Comparison of ENCODE assay signal across 12 mouse cellular contexts in genomic region chr19:25036784-25037183, GRCm38 (mm10). TPM values are rescaled to one million over a fixed set of nuclear protein-coding genes. Genes with fewer than 3 reads are reported as not detected.
DNase-seq lines count a peak whose midpoint lies in the region; ATAC-seq and TF ChIP-seq lines count a peak whose summit lies in the region.
"Had no signal": no experiment of that assay in that cellular context is flagged by ENCODE, and none has a peak within 500 bp of the region (broad histone marks: within the 10 kb centered on the region; RNA-seq: fewer than 3 reads in every experiment).

No protein-coding gene starts in this region.

- no peak for ATAC-seq in kidney, embryonic 15.5 days (replicated peaks; ENCODE audit: low FRiP score)
- ATAC-seq in lung, postnatal 0 days = peak; percentile 83
- ATAC-seq in stomach, postnatal 0 days (ENCODE audit: low FRiP score, low TSS enrichment) = peak; percentile 80
- ATAC-seq: activated CD4-positive, CD25-positive, alpha-beta regulatory T cell, adult 4 months; forebrain, postnatal 0 days had no signal

- H3K9me3 ChIP-seq in kidney, embryonic 15.5 days (replicated peaks) = no peaks in the 10 kb centered on the region
- no peaks in the 10 kb centered on the region for H3K9me3 ChIP-seq in lung, postnatal 0 days (ENCODE audit: low read length)
- H3K9me3 ChIP-seq in stomach, postnatal 0 days (ENCODE audit: control insufficient read depth, low read length) = no peaks in the 10 kb centered on the region
- H3K9me3 ChIP-seq: midbrain, embryonic 10.5 days had no signal

- no peak overlapping the region for H3K4me2 ChIP-seq in kidney, embryonic 15.5 days
- no peak overlapping the region for H3K4me2 ChIP-seq in lung, postnatal 0 days (replicated peaks; ENCODE audit: low read depth, low read length)
- H3K4me2 ChIP-seq in stomach, postnatal 0 days (replicated peaks; ENCODE audit: low read depth) = no peak overlapping the region

- H3K36me3 ChIP-seq in kidney, embryonic 15.5 days = no peaks in the 10 kb centered on the region
- no peaks in the 10 kb centered on the region for H3K36me3 ChIP-seq in lung, postnatal 0 days (ENCODE audit: insufficient read depth, low read length)
- no peaks in the 10 kb centered on the region for H3K36me3 ChIP-seq in stomach, postnatal 0 days (ENCODE audit: control insufficient read depth, insufficient read depth, low read length)
- H3K36me3 ChIP-seq: midbrain, embryonic 10.5 days had no signal

- DNase-seq in ovary, postnatal 36 days (ENCODE audit: low spot score) = peak; percentile 28
- DNase-seq in ovary, postnatal 10 days (ENCODE audit: low spot score) = no peak
- DNase-seq in lung, postnatal 0 days (ENCODE audit: low spot score) = peak; percentile 66
- DNase-seq in stomach, postnatal 0 days (ENCODE audit: low spot score) = peak; percentile 62
- DNase-seq in adrenal gland, postnatal 36 days = no peak
- no peak for DNase-seq in heart, postnatal 25 days (ENCODE audit: low spot score)
- DNase-seq: cerebellum, adult 11 months; forebrain, postnatal 0 days; heart, postnatal 10 days had no signal

- WGBS in kidney, embryonic 15.5 days = 77% methylated on average over 5 of the region's 5 CpGs
- 53% methylated on average over 5 of the region's 5 CpGs for WGBS in lung, postnatal 0 days
- 50% methylated on average over 5 of the region's 5 CpGs for WGBS in stomach, postnatal 0 days

- peaks cover 39% of the 10 kb centered on the region for H3K4me1 ChIP-seq in kidney, embryonic 15.5 days
- peaks cover 3% of the 10 kb centered on the region; the same call in 1 of the 2 replicates for H3K4me1 ChIP-seq in lung, postnatal 0 days (ENCODE audit: insufficient read depth, low read depth, low read length)
- H3K4me1 ChIP-seq in stomach, postnatal 0 days (replicated peaks; ENCODE audit: control insufficient read depth, insufficient read depth) = no peaks in the 10 kb centered on the region

- peak; percentile 30; the same call in 1 of the 2 replicates for TF ChIP-seq EP300 in lung, postnatal 0 days (IDR thresholded peaks at IDR 0.05)
- TF ChIP-seq EP300 in stomach, postnatal 0 days (optimal IDR thresholded peaks at IDR 0.05) = no peak

- H3K27ac ChIP-seq in kidney, embryonic 15.5 days = peak overlapping the region; percentile 84
- peak overlapping the region; percentile 54 for H3K27ac ChIP-seq in lung, postnatal 0 days (ENCODE audit: low read length)
- peak overlapping the region; percentile 74 for H3K27ac ChIP-seq in stomach, postnatal 0 days (replicated peaks)
- H3K27ac ChIP-seq: midbrain, embryonic 10.5 days had no signal

- no peak overlapping the region for H3K4me3 ChIP-seq in kidney, embryonic 15.5 days (replicated peaks)
- H3K4me3 ChIP-seq in lung, postnatal 0 days (ENCODE audit: low read depth, low read length) = no peak overlapping the region
- H3K4me3 ChIP-seq in stomach, postnatal 0 days (ENCODE audit: low read depth, low read length) = no peak overlapping the region
- H3K4me3 ChIP-seq: midbrain, embryonic 10.5 days had no signal

- intact Hi-C loops in heart, postnatal 25 days (cut with DNase I) = no loop called here

- H3K27me3 ChIP-seq in kidney, embryonic 15.5 days = no peaks in the 10 kb centered on the region
- no peaks in the 10 kb centered on the region for H3K27me3 ChIP-seq in lung, postnatal 0 days (replicated peaks; ENCODE audit: insufficient read depth, low read length)
- H3K27me3 ChIP-seq in stomach, postnatal 0 days (ENCODE audit: control insufficient read depth, insufficient read depth, low read length) = no peaks in the 10 kb centered on the region

- no peak overlapping the region for H3K9ac ChIP-seq in kidney, embryonic 15.5 days
- H3K9ac ChIP-seq in lung, postnatal 0 days (replicated peaks; ENCODE audit: low read depth) = no peak overlapping the region
- H3K9ac ChIP-seq in stomach, postnatal 0 days (ENCODE audit: low read length) = no peak overlapping the region
- H3K9ac ChIP-seq: forebrain, postnatal 0 days had no signal

- TF ChIP-seq CTCF in lung, postnatal 0 days (IDR thresholded peaks at IDR 0.05) = no peak
- TF ChIP-seq CTCF in stomach, postnatal 0 days (IDR thresholded peaks at IDR 0.05; ENCODE audit: low read depth) = no peak

RNA-seq across cellular contexts. Expression of gene Dock8, which starts 37.5 kb away (rescaled TPM):
- polyA plus RNA-seq in kidney, embryonic 15.5 days (2015; fragmentation: Nextera tagmentation; extraction: Ambion mirVana) = 3.7 and 4.2 TPM in 2 replicates
- polyA plus RNA-seq in lung, postnatal 0 days (2015; fragmentation: Nextera tagmentation; extraction: Ambion mirVana) = 8.1 and 9.7 TPM in 2 replicates
- polyA plus RNA-seq in stomach, postnatal 0 days (2015; fragmentation: Nextera tagmentation; extraction: Ambion mirVana) = 3.3 and 3.4 TPM in 2 replicates
- total RNA-seq in adrenal gland, postnatal 36 days (2021) = 10 to 100 TPM; 12.2 to 31.7 TPM
- 10 to 100 TPM; 15.8 to 21.7 TPM for total RNA-seq in heart, postnatal 25 days (2021)

Comparison
In these comparisons a context has a peak if more than half of its experiments do, and no peak if none do; other contexts are left out.
1. DNase-seq: peak in ovary, postnatal 36 days (single experiment), lung, postnatal 0 days (single experiment) and stomach, postnatal 0 days (single experiment); none in ovary, postnatal 10 days (single experiment), adrenal gland, postnatal 36 days (0 of 2) and heart, postnatal 25 days (single experiment).
2. Peak in every context shown above with its lines, with median percentiles within 50 percentile points of each other: H3K27ac ChIP-seq.